Mouse (Mus musculus): ENCODE data around the gene Smn1. TPM values are rescaled to one million over a fixed set of nuclear protein-coding genes. Genes with fewer than 3 reads are reported as not detected.
"Not testable (repeated sequence)": the region's sequence is repeated elsewhere in the genome, so short reads cannot be mapped to it uniquely, and the experiment has no call there.

Smn1 gene
- total and polyA plus RNA-seq, 3 experiments, result 6.9 to 16.1 (median 13.3) TPM

DNA sequence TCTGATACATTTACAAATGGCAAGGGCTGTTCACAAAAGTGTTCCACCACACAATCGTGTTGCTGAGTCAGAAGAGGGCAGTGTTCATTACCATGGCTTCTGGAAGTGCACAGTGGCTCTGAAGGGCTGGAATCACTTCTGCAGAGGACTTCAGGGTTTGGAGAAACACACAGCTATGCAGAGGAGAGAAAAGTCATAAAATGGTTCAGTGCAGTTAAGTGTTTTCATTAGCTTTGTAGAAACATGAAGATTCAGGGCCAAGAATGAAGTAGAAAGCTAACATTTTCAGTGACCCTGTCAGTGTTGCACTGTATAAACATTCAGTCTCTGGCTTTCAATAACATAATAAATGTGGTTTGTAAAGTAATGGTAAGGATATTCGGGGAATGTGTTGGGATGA lies 41.7 kb downstream of the Smn1 start:
- H3K4me1 ChIP-seq (ENCODE audit: control insufficient read depth, insufficient read depth, low read length); H3K4me3 ChIP-seq; H3K9ac ChIP-seq (ENCODE audit: low read depth, low read length); H3K27ac ChIP-seq; intact Hi-C loops (cut with DNase I); DNase-seq; H3K79me2 ChIP-seq (replicated peaks; ENCODE audit: control insufficient read depth, insufficient read depth, low read length); H3K36me3 ChIP-seq (ENCODE audit: control insufficient read depth, insufficient read depth, low read length); H3K27me3 ChIP-seq (ENCODE audit: control insufficient read depth, insufficient read depth, low read length): not testable (repeated sequence)
- 51% methylated on average over 2 of the region's 2 CpGs for WGBS

DNA sequence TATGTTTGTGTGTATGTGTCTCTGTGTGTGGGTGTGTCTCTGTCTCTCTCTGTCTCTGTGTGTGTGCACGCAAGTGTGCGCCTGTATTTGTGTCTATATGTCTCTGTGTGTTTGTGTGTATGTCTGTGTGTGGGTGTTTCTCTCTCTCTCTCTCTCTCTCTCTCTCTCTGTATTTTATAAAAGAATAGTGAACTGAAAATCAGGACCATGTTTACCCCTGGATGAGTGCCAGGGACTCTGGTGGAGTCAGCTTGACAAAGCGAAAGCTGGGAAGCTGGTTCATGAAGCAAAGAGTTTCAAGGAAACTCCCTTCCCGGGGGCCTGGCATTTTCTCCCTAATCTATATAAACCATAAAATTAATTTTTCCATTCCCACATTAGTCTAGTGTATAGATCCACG lies 49.7 kb downstream of the Smn1 start:
- H3K27ac ChIP-seq; DNase-seq; H3K79me2 ChIP-seq (replicated peaks; ENCODE audit: control insufficient read depth, insufficient read depth, low read length); H3K36me3 ChIP-seq (ENCODE audit: control insufficient read depth, insufficient read depth, low read length); intact Hi-C loops (cut with DNase I); H3K4me3 ChIP-seq; H3K4me1 ChIP-seq (ENCODE audit: control insufficient read depth, insufficient read depth, low read length); H3K27me3 ChIP-seq (ENCODE audit: control insufficient read depth, insufficient read depth, low read length); H3K9ac ChIP-seq (ENCODE audit: low read depth, low read length): not testable (repeated sequence)
- WGBS, result 53% methylated on average over 4 of the region's 5 CpGs

DNA sequence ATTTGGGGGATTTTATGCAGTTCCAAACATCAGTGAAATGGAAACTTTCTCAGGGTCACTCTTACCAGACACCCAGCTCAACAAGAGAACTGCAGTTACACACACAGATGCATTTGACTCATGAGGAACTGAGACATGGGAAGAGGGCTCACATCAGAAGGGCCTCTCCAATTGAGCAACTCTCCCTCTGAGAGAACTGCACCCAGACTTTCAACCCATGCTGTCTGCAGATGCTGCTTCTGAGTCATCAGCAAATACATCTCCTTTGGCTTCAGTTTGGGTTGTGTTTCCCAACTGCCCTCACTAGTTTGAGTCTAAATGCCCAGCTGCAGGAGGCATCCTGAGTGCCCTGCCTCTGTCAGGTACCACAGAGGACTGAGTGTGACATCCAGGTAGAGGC lies 58.5 kb downstream of the Smn1 start:
- H3K79me2 ChIP-seq (replicated peaks; ENCODE audit: control insufficient read depth, insufficient read depth, low read length); H3K27ac ChIP-seq; DNase-seq; H3K4me3 ChIP-seq; H3K9ac ChIP-seq (ENCODE audit: low read depth, low read length); H3K27me3 ChIP-seq (ENCODE audit: control insufficient read depth, insufficient read depth, low read length); H3K36me3 ChIP-seq (ENCODE audit: control insufficient read depth, insufficient read depth, low read length); intact Hi-C loops (cut with DNase I); H3K4me1 ChIP-seq (ENCODE audit: control insufficient read depth, insufficient read depth, low read length): not testable (repeated sequence)

Other genes starting within 250 kb of the Smn1 start
- gene Cartpt, start 223.8 kb upstream of the Smn1 start, total RNA-seq (2021), result under 1 TPM; 0.26 to 0.41 TPM
- gene Cartpt, start 223.8 kb upstream of the Smn1 start, polyA plus RNA-seq (2012; rRNA removed), result 0.25 and 0.79 TPM in 2 replicates
- 10 to 100 TPM; 77.9 to 95.3 TPM for gene Mccc2, start 109.2 kb upstream of the Smn1 start, total RNA-seq (2021)
- gene Mccc2, start 109.2 kb upstream of the Smn1 start, polyA plus RNA-seq (2012; rRNA removed), result 32.6 and 45.9 TPM in 2 replicates
- 10 to 100 TPM; 25.6 to 27.1 TPM for gene Bdp1, start 20.8 kb upstream of the Smn1 start, total RNA-seq (2021)
- 1.4 and 5.0 TPM in 2 replicates for gene Bdp1, start 20.8 kb upstream of the Smn1 start, polyA plus RNA-seq (2012; rRNA removed)
- 1 to 10 TPM; 3.3 to 8.1 TPM for gene Serf1, start 16.8 kb upstream of the Smn1 start, total RNA-seq (2021)
- gene Serf1, start 16.8 kb upstream of the Smn1 start, polyA plus RNA-seq (2012; rRNA removed), result 1.3 and 2.9 TPM in 2 replicates
- under 1 TPM; 0.57 TPM for gene Naip2, start 77.2 kb downstream of the Smn1 start, total RNA-seq (2021)
- 0.53 and 0.59 TPM in 2 replicates for gene Naip2, start 77.2 kb downstream of the Smn1 start, polyA plus RNA-seq (2012; rRNA removed)
- under 1 TPM; 0.18 to 0.34 TPM for gene Naip5, start 121.5 kb downstream of the Smn1 start, total RNA-seq (2021)
- gene Naip5, start 121.5 kb downstream of the Smn1 start, polyA plus RNA-seq (2012; rRNA removed), result 0.50 and 0.72 TPM in 2 replicates
- gene Naip6, start 192.8 kb downstream of the Smn1 start, total RNA-seq (2021), result under 1 TPM; 0.08 to 0.36 TPM
- gene Naip6, start 192.8 kb downstream of the Smn1 start, polyA plus RNA-seq (2012; rRNA removed), result 0.49 and 0.67 TPM in 2 replicates

Measured in heart, adult 2 months (tissue).